Mouse (Mus musculus): Measurements from ENCODE around the gene H2-Ke6. TPM values are rescaled to one million over a fixed set of nuclear protein-coding genes. Genes with fewer than 3 reads are reported as not detected.

The H2-Ke6 gene
- polyA plus RNA-seq, 1 experiment = 91.2 TPM

GRCm38 (mm10) chr17:34038878-34039561 lies 11.2 kb upstream of the H2-Ke6 start, which contains the start of gene Col11a2:
Col11a2 (plus strand) TSS chr17:34039437.
- no peak for DNase-seq
- no peak within 1 kb of the TSS for H3K4me3 ChIP-seq (replicated peaks; ENCODE audit: extremely low read depth, low read depth, low read length)

DNA sequence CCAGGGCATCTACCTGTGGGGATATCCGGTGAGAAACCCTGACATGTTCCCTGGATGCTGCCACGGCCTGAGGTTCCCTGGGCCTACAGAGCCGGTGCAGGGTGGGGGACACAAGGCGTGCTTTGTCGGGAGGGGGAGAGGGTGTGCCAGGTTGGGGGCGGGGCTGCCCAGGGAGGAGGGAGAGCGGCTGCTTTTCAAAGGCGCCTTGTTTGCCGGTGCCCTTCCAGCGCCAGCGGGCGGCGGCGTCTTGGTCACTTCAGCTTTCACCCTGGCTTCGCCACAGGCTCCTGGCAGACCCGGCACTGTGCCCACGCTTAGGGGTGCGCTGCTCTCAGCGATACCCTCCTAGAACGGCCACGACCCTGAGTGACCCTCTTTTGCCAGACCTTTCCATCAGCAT lies 10.6 kb upstream of the H2-Ke6 start:
- Histone ChIP-seq H3K4me1 (ENCODE audit: control insufficient read depth, insufficient read depth, low read length) (peaks cover 3% of the 10 kb centered on the region; the same call in 1 of the 2 replicates), H3K4me3 (replicated peaks; ENCODE audit: extremely low read depth, low read depth, low read length) (no peak overlapping the region)
- 22% methylated on average over 20 of the region's 21 CpGs for WGBS
- TF ChIP-seq POLR2A (IDR thresholded peaks at IDR 0.05; ENCODE audit: borderline replicate concordance, extremely low read depth, low read depth, low read length) (no peak), CTCF (IDR thresholded peaks at IDR 0.05; ENCODE audit: insufficient read depth, low read length) (no peak)
- no peak for DNase-seq

More at GRCm38 (mm10) chr17:34038878-34039561, 11.2 kb upstream of the H2-Ke6 start, which contains the start of gene Col11a2:
- TF ChIP-seq CTCF (IDR thresholded peaks at IDR 0.05; ENCODE audit: insufficient read depth, low read length) = no peak
- TF ChIP-seq POLR2A (IDR thresholded peaks at IDR 0.05; ENCODE audit: borderline replicate concordance, extremely low read depth, low read depth, low read length) = no peak
- H3K4me1 ChIP-seq (ENCODE audit: control insufficient read depth, insufficient read depth, low read length) = peaks cover 3% of the 10 kb centered on the region; the same call in 1 of the 2 replicates
- 9% methylated on average over 28 of the region's 28 CpGs for WGBS

GRCm38 (mm10) chr17:34037241-34037640 lies 9.4 kb upstream of the H2-Ke6 start:
- TF ChIP-seq CTCF (IDR thresholded peaks at IDR 0.05; ENCODE audit: insufficient read depth, low read length) = no peak
- no peak for TF ChIP-seq POLR2A (IDR thresholded peaks at IDR 0.05; ENCODE audit: borderline replicate concordance, extremely low read depth, low read depth, low read length)
- Histone ChIP-seq H3K4me3 (replicated peaks; ENCODE audit: extremely low read depth, low read depth, low read length) (no peak overlapping the region), H3K4me1 (ENCODE audit: control insufficient read depth, insufficient read depth, low read length) (peaks cover 6% of the 10 kb centered on the region; the same call in 1 of the 2 replicates)
- DNase-seq = no peak
- 85% methylated on average over 7 of the region's 7 CpGs for WGBS

DNA sequence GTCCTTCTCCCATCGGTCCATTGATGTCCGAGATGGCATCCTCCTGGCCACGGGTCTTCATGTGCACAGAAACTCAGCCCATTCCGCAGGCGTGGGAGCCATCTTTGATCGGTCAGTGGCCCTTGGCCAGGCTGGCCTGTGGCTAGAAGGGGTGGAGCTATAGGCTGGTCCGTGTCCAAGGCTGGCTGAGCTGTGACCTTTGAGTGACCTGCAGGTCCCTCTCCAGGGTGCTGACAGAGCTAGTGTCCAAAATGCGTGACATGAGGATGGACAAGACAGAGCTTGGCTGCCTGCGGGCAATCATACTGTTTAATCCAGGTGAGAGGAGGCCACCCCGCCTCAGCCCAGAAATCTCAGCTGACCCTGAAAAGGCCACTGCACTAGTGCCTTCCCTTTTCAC lies 8.8 kb upstream of the H2-Ke6 start:
- Histone ChIP-seq H3K4me1 (ENCODE audit: control insufficient read depth, insufficient read depth, low read length) (peaks cover 6% of the 10 kb centered on the region; the same call in 1 of the 2 replicates), H3K4me3 (replicated peaks; ENCODE audit: extremely low read depth, low read depth, low read length) (no peak overlapping the region)
- DNase-seq = no peak
- TF ChIP-seq CTCF (IDR thresholded peaks at IDR 0.05; ENCODE audit: insufficient read depth, low read length) (no peak), POLR2A (IDR thresholded peaks at IDR 0.05; ENCODE audit: borderline replicate concordance, extremely low read depth, low read depth, low read length) (no peak)
- WGBS = 73% methylated on average over 10 of the region's 10 CpGs

DNA sequence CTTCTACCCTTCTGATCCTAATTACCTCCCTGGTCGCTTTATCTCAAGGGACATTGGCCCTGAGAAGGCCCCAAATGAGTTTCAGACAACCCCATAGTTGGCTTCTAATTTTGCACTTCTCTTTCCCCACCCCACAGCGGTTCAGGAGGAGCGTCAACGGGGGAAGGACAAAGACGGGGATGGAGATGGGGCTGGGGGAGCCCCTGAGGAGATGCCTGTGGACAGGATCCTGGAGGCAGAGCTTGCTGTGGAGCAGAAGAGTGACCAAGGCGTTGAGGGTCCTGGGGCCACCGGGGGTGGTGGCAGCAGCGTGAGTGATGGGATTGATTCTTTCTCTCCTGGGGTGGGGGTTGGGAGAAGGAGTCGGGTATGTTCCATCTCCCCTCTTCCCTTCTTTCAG lies 7.7 kb upstream of the H2-Ke6 start:
- WGBS = 84% methylated on average over 9 of the region's 9 CpGs
- TF ChIP-seq CTCF (IDR thresholded peaks at IDR 0.05; ENCODE audit: insufficient read depth, low read length) (no peak), POLR2A (IDR thresholded peaks at IDR 0.05; ENCODE audit: borderline replicate concordance, extremely low read depth, low read depth, low read length) (no peak)
- Histone ChIP-seq H3K4me3 (replicated peaks; ENCODE audit: extremely low read depth, low read depth, low read length) (no peak overlapping the region), H3K4me1 (ENCODE audit: control insufficient read depth, insufficient read depth, low read length) (peaks cover 9% of the 10 kb centered on the region)
- no peak for DNase-seq

GRCm38 (mm10) chr17:34034064-34034463 lies 6.2 kb upstream of the H2-Ke6 start:
- peak; percentile 62 for DNase-seq
- peak; percentile 52 for TF ChIP-seq CTCF (IDR thresholded peaks at IDR 0.05; ENCODE audit: insufficient read depth, low read length)
- no peak for TF ChIP-seq POLR2A (IDR thresholded peaks at IDR 0.05; ENCODE audit: borderline replicate concordance, extremely low read depth, low read depth, low read length)
- peaks cover 14% of the 10 kb centered on the region for H3K4me1 ChIP-seq (ENCODE audit: control insufficient read depth, insufficient read depth, low read length)
- WGBS = 69% methylated on average over 10 of the region's 10 CpGs
- H3K4me3 ChIP-seq (replicated peaks; ENCODE audit: extremely low read depth, low read depth, low read length) = no peak overlapping the region

DNA sequence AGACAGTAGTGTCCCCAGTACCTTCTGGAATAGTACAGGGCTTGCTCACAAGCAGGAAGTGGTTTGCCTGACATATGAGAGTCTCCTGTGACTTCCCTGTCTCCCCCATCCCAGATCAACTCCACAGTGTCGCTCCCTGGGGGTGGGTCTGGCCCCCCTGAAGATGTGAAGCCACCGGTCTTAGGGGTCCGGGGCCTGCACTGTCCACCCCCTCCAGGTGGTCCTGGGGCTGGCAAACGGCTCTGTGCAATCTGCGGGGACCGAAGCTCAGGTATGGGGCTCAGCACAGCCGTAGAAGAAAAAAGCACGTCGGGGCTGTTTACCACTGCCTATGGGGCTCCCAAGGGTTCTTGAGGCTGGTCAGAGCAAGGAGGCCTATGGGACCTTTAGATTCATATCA lies 5.6 kb upstream of the H2-Ke6 start:
- DNase-seq = no peak
- 85% methylated on average over 9 of the region's 9 CpGs for WGBS
- Histone ChIP-seq H3K4me3 (replicated peaks; ENCODE audit: extremely low read depth, low read depth, low read length) (no peak overlapping the region), H3K4me1 (ENCODE audit: control insufficient read depth, insufficient read depth, low read length) (peaks cover 11% of the 10 kb centered on the region)
- TF ChIP-seq CTCF (IDR thresholded peaks at IDR 0.05; ENCODE audit: insufficient read depth, low read length) (no peak), POLR2A (IDR thresholded peaks at IDR 0.05; ENCODE audit: borderline replicate concordance, extremely low read depth, low read depth, low read length) (no peak)

DNA sequence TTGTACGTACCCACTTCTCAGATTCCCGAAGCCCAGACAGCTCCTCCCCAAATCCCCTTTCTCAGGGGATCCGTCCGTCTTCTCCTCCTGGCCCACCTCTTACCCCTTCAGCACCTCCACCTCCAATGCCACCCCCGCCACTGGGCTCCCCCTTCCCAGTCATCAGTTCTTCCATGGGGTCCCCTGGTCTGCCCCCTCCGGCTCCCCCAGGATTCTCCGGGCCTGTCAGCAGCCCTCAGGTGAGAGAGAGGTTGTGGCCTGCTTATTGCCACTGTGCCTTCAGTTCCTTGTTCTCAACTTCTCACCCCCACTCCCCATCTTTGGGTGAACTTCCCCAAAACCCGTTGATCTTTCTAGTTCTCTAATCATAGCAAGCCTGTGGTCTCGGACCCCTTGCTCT lies 4.9 kb upstream of the H2-Ke6 start:
- WGBS = 49% methylated on average over 9 of the region's 9 CpGs
- TF ChIP-seq CTCF (IDR thresholded peaks at IDR 0.05; ENCODE audit: insufficient read depth, low read length) (no peak), POLR2A (IDR thresholded peaks at IDR 0.05; ENCODE audit: borderline replicate concordance, extremely low read depth, low read depth, low read length) (no peak)
- no peak for DNase-seq
- Histone ChIP-seq H3K4me1 (ENCODE audit: control insufficient read depth, insufficient read depth, low read length) (peaks cover 11% of the 10 kb centered on the region), H3K4me3 (replicated peaks; ENCODE audit: extremely low read depth, low read depth, low read length) (peak overlapping the region; percentile 76)

GRCm38 (mm10) chr17:34032174-34032632 lies 4.3 kb upstream of the H2-Ke6 start:
- WGBS = 1% methylated on average over 45 of the region's 48 CpGs
- TF ChIP-seq POLR2A (IDR thresholded peaks at IDR 0.05; ENCODE audit: borderline replicate concordance, extremely low read depth, low read depth, low read length) (0 out of 2 replicates have a peak, but pooled peaks have one; percentile 36), CTCF (IDR thresholded peaks at IDR 0.05; ENCODE audit: insufficient read depth, low read length) (no peak)
- peak overlapping the region; percentile 76 for H3K4me3 ChIP-seq (replicated peaks; ENCODE audit: extremely low read depth, low read depth, low read length)
- DNase-seq = peak; percentile 72
- H3K4me1 ChIP-seq (ENCODE audit: control insufficient read depth, insufficient read depth, low read length) = peaks cover 13% of the 10 kb centered on the region
